Mouse (Mus musculus) gonadal fat pad, adult 2 months (tissue): ENCODE data around the gene Arhgef18. TPM values are rescaled to one million over a fixed set of nuclear protein-coding genes. Genes with fewer than 3 reads are reported as not detected.

Source experiments
- DNase-seq: peaks from one replicate; pipeline ENCODE4 v3.0.0-alpha.2; 2012; ENCODE audit warnings: low read depth
- polyA plus RNA-seq: library from polyadenylated mRNA; depleted of rRNA; stranded (reverse); fragments of >200 nt; gene quantifications from 2 replicates; pipeline ENCODE4 v1.2.3, GENCODE M21; 2012

Arhgef18 gene
- polyA plus RNA-seq, 1 experiment = 25.9 TPM

DNA sequence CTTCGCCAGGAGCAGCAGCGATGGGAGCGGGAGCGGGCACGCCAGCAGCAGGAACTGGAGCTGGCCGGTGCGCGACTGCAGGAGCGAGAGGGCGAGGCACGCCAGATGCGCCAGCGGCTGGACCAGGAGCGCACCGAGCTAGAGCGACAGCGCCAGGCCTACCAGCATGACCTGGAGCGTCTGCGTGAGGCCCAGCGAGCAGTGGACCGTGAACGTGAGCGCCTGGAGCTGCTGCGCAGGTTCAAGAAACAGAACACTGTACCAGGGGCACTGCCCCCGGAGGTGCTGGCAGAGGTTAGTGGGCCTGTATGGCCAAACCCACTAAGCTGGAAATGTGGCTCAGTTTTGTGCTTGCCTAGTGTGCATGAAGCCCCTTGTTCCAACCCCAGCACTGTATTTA is 59.2 kb downstream of the Arhgef18 start:
- DNase-seq = no peak

DNA sequence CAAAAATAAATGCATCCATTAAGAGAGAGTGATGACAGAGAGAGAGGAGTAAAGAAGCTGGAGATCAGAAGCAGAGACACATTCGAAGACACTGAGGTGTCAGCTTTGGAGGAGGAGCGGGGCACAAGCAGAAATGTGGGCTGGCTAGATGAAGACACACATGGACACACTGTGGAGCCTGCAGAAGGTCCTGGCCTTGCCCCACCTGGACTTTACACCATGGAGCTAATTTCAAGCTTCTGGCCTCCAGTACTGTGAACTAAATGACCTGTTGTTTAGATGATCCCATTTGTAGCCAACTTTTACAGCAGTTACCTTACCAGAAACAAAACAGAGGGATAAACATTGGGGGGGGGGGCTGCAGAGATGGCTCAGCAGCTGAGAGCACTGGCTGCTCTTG is 70.4 kb downstream of the Arhgef18 start:
- DNase-seq = no peak

DNA sequence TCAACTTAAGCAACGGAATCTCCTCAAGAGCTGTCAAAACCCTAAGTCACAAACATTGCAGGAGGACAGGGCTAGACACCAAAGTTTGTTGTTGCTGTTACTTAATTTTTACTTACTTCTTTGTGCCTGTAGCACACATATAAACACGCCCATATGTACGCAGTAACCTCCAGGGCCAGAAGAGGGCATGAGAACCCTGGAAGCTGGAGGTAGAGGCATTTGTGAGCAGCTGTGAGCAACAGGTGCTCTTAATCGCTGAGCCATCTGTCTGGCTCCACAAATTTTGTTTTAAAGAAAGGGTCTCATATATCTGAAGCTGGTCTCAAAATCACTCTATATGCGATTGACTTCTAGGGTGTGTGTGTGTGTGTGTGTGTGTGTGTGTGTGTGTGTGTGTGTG is 71.5 kb downstream of the Arhgef18 start:
- DNase-seq = no peak

DNA sequence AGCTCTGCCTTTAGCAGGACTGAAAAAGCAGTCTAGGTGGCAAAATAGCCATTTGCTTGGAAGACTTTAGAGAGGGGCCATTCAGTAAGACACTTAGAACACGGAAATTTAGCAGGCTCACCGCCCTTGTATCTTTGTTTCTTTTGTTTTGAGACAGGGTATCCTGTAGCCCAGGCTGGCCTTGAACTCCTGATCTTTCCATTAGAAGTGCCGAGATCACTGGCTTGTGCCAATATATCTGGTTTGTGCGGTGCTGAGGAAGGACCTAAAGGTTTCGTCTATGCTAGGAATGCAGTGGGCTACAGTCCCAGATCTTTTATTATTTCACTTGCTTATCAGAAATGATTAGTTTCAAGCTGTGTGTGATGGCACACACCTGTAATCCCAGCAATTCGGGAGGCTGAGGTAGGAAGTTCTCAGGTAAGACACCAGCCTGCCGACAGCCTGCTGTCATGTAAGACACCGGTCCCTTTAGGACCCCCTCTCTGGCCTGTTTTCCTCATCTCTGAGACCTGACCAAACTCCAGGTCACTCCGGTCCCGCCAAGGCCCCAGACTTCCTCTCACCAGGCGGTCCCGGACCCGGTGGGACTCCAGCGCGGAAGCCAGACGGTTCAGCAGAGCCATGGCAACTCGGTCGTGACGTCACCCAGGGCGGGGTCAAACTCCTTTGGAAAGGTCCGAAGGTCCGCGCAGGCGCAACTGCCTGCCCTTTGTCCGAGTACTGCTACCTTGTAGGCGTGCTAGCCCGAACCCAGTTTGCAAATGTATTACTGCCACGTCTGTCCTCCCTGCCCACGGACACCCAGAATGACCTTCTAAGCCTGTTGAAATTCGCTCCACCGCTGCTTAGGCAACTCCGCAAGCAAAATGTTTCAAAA is 74.4 kb downstream of the Arhgef18 start, which contains the start of gene Pex11g:
TSS of gene Pex11g (minus strand) at position 675 of the 880 bp plus-strand sequence.
- peak; percentile 81 for DNase-seq

DNA sequence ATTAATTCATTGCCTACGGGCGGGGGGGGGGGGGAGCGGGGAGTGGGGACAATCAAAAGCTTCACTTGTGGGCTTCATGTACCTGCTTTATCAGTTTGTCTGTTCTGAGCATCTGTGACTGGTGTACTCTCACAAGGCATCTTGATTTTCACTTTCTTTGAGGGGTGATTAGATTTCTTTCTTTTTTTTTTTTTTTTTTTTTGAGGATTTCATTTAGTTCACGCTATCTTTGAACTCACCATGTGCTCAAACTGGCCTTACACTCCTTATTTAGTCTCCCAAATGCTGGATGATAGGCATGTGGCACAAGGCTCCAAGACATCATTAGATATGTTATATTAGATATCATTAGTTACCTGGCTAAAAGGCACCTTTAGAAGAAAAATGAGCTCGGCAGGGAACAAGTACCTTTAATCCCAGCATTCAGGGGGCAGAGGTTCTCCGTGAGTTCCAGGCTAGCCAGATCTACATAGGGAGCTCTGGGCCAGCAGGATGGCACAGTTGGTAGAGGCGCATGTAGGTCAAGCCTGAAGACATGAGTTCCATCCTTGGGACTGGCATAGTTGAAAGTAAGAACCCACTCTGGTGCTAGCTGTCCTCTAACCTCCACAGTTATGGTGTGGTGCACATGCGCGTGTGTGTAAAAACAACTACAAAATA is 75.2 kb downstream of the Arhgef18 start:
- DNase-seq = no peak

DNA sequence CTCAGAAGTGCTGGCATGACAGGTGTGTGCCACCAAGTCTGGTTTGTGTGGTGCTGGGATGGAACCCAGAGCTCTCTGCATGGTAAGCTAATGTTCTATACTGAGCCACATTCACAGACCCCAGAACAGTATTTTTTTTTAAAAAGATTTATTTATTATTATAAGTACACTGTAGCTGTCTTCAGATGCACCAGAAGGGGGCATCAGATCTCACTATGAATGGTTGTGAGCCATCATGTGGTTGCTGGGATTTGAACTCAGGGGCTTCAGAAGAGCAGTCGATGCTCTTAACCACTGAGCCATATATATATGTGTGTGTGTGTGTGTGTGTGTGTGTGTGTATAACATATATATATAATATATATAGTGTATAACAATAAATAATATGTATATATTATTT is 76.0 kb downstream of the Arhgef18 start:
- DNase-seq = no peak

DNA sequence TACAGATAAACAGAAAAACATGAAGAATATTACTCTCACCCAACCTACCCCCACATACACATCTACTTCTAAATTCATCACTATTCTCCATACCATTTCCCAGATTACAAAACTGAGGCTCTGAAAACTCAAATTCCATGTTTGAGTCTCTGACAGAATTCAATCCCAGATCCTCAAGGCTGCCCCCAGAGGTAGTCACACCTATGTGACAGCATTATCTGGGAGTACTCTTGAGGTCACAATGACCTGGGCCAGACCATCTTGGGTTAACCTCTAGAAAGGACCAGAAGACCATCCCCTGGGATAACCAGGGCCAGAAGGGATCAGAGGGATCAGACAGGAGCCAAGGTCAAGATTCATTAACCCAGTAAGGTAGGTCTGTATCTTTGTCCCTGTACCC is 77.8 kb downstream of the Arhgef18 start, which contains the start of gene Tex45:
TSS of gene Tex45 (plus strand) at position 301 of the 400 bp plus-strand sequence.
- no peak for DNase-seq

DNA sequence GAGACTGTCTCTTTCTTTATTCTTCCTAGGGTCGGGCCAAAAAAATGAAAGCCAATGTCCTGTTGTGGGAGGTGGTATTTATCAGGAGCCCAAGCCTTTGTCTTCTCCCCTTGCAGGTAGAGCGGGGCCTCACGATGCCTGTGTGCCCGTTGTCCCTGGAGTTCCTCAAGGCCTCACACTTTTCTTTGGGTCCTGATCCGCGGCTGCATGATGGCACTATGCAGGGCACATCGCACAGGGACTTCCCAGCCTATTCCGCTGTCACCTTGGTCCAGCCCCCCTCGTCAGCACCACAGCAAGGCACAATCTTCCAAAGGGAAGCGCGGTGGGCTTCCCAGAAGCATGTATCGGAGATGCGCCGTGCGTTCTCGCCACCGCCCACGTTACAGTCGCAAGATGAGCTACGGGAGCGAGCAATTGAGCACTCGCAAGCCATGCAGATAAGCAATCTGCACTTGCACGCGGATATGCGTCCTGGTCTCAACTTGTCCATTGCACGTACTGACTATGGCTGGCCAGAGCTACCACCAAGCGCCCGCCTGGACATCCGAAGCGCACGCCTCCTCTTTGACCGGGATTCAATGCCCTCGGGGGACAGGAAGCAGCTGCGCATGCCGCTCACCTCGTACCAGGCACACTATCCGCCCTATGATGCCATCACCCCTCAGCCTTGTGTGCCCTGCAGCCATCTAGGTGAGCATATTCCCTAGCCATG is 83.1 kb downstream of the Arhgef18 start:
- DNase-seq = no peak

DNA sequence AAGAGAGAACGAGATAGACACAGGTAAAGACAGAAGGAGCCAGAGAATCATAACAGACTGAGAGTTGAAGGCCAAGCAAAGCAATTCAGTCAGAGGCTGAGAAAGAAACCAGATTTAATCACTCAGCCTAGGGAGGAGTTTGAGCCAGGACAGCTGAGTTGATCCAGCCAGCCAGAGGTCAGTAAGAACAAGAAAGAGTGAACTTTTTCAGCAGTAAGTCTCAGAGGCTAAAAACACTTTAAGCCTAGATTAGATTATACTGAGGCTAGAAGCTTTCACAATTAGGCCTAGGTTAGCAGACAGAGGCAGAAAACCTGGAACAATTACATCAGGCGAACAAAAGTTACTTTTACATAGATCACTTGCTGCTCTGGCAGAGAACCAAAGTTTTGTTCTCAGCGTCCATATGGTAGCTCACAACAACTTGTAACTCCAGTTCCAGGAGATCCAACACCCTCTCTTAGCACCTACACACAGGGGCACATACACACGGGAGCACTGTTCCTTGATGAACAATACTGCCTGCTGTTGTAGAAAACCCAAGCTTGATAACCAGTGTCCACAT is 87.5 kb downstream of the Arhgef18 start:
- DNase-seq = no peak

DNA sequence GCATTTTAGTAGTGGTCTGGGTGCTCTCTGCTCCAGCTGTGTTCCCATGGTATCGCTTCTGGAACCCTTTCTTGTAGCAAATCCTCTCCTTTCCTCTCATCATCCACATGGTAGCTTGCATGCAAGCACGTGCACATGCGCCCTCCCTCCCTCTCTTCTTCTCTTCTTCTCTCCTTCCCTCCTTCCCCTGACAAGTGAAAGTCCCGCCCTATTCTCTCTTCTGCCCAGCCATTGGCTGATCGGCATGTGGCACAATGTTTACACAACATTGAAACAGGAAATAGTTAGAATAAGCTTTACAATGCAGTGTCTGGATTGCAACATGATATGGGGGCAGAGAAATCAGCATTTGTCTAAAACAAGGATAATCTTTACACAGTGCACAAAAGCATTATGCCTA is 88.8 kb downstream of the Arhgef18 start:
- DNase-seq = no peak

DNA sequence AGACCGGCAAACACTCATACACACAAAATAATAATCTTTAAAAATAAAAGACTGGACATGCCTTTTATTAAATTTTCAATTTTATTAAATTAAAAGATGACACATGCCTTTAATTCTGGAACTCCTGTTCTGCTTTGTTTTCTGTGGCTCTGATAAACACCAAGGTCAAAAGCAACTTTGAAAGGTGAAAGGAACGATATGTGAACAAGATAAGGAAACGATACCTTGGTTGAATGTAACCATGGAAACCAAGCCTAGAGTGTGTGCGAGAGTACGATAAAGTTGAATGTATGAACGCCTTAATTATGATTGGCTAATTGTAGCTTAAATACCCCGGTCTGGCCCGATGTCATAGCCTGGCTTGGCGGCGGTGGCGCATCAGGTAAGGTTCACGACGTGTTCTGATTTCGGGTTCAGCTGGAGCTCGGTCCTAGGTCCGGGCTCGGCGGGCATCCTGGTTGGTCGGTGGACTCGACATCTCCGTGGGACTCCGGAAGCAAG is 89.5 kb downstream of the Arhgef18 start:
- DNase-seq = no peak

DNA sequence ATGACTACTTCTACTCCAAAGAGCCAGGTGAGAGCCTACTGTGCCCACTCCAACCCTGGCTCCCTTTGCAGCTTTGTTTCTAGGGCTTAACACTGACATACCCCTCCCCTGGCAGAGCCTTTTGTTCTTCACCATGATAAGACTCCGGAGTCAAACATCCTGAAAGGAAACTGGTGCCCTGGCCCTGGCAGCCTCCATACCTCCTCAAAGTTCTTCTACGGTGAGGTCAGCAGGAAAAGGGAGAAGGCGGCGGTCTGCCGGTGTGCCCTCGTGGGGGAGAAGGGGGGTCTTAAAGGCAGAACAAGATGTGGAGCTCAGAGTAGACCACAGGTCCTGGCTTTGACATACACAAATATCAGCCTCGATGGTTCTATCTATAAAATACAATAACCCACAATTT is 90.7 kb downstream of the Arhgef18 start:
- DNase-seq = no peak

DNA sequence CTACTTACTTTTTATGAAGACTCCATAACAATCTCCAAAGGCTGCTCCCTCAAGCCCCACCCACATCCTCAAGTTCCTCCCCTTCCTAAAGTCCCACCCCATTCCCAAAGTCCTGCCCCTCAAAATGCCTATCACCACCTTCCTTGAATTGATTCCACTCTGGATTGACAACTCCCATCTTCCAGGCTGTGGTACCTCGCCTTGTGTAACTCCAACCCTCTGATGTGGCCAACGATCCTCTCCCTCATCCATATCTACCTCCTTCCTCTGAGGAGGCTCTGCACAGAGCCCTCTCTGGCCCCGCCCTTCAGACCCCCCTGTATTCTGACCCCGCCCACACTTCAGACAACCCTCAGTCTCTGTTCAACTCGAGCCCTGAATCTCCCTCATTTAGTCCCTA is 92.4 kb downstream of the Arhgef18 start:
- DNase-seq = no peak

DNA sequence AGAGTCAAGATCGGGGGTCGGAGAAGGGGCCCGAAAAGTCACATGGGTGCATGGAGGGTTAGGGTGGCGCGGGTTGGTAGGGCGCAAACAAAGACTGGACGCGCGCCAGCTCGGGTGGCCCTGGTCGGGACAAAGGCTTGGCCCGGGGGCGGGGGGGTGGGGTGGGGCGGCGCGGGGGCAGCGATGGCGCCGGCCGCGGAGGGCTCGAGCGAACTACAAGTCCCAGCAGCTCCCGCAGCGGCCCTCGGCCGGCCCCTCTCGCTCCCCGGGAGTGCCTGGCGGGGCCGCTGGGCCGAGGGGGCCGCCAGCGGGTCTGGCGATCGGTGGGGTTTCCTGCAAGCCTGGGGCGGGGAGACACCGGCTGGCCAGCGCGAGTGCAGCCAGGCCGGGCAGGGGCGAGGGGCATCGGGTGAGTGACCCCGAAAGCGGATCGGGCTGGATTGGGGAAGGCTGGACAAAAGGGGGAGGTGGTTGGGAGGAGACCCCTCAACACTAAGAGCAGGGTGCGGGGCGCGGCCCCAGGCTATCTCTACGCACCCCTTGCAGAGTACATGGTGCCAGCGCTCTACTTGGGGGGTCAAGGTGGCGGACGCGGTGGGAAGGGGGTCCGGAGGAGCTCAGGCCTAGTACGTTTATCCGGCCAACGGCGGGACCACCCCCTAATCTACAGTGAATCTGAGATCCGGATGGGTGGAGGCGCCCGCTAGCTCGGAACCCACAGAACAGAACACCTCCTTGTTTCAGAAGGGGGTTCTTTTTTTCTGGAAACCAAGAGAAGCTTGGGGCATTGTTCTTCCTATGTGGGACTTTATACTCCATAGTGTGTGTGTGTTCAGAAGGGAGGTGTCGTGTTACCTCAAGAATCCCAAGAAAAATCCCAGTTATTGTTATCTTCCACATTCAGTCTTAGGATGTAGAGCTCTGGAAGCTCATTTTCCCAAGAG is 100.4 kb downstream of the Arhgef18 start, which contains the start of gene Zfp358:
TSS of gene Zfp358 (plus strand) at position 238 of the 944 bp plus-strand sequence.
- DNase-seq = no peak

DNA sequence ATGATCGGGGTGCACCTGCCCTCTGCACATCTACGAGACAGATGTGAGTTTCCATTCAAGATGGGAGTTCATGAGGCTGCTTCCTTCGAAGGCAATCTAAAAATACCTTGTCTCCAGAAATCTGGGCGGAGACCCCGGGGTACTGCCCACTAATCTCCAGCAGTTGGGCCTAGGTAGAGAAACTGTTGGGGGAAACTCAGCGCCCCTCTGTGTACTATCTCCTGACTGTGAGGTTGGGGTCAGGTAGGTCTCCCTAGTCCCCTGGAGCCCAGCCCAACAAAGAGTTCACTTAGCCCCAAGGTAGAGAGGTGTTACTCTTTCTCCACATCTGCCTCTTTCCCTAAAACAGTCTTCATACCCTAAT is 101.0 kb downstream of the Arhgef18 start:
- DNase-seq = no peak

DNA sequence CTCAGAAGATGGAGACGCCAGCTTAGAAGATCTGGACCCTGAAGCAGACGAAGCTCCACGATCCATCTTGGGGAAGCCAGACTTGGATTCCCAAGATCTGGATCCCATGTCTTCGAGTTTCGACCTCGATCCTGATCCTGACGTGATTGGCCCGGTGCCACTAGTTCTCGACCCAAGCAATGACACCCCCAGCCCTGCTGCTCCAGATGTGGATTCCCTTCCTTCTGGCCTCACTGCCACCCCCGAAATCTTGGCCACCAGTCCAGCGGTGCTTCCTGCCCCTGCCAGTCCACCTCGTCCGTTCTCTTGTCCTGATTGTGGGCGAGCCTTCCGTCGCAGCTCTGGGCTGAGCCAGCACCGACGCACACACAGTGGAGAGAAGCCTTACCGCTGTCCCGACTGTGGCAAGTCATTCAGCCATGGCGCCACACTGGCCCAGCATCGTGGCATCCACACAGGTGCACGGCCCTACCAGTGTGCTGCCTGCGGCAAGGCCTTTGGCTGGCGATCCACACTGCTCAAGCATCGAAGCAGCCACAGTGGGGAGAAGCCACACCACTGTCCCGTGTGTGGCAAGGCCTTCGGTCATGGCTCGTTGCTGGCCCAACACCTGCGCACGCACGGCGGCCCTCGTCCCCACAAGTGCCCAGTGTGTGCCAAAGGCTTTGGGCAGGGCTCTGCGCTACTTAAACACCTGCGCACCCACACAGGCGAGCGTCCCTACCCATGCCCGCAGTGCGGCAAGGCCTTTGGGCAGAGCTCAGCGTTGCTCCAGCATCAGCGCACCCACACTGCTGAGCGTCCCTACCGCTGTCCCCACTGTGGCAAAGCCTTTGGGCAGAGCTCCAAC is 103.0 kb downstream of the Arhgef18 start:
- DNase-seq = no peak

DNA sequence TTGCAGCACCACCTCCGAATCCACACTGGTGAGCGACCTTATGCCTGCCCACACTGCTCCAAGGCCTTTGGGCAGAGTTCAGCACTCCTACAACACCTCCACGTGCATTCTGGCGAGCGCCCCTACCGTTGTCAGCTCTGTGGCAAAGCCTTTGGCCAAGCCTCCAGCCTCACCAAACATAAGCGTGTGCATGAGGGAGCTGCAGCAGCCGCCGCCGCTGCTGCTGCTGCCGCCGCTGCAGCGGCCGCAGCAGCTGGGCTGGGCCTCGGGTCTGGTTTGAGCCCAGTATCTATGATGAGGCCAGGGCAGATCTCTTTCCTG is 103.6 kb downstream of the Arhgef18 start:
- DNase-seq = no peak

DNA sequence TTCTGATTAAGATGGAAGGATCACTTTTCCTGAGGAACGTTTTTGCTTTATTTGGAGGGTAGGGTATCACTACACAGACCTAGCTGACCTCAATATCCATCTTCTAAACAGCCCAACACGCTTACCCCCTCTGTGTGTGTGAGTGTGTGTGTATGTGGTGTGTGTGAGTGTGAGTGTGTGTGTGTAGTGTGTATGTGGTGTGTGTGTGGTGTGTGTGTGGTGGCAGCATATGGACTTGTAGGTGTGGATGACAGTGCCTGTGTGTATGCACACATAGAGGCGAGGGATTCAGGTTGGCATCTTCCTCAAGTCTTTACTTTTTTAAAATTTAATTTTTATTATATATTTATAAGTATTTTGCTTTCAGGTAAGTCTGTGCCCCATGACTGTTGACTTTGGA is 105.8 kb downstream of the Arhgef18 start:
- no peak for DNase-seq

DNA sequence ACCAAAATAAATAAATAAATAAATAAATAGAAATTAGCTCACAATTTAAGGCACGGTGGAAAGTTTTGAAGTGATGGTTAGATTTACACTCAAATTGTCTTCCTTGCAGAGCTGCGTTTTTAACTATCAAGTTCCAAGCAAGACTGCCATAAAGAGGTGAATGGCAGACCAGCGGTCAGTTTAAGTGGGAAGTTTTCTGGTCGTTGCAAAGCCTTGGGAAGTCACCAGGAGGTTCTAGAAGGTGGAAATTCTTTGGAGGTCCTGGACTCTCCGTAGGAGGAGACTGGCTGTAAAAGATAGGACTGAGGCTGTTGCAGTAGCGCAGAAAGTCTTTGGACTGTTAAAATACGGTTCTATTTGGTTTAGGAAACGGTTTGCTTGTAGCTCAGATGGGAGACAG is 106.9 kb downstream of the Arhgef18 start:
- no peak for DNase-seq
